ENCODE assay signal across 27 mouse cellular contexts in genomic region chr9:69754291-69754690, GRCm38 (mm10). TPM values are rescaled to one million over a fixed set of nuclear protein-coding genes. Genes with fewer than 3 reads are reported as not detected.
DNase-seq lines count a peak whose midpoint lies in the region; ATAC-seq lines count a peak whose summit lies in the region.
"Had no signal": no experiment of that assay in that cellular context is flagged by ENCODE, and none has a peak within 500 bp of the region (broad histone marks: within the 10 kb centered on the region; RNA-seq: fewer than 3 reads in every experiment).

No protein-coding gene starts in this region.

- peak overlapping the region; percentile 40; the same call in 1 of the 2 replicates for H3K27ac ChIP-seq in forebrain, embryonic 10.5 days
- no peak overlapping the region for H3K27ac ChIP-seq in forebrain, embryonic 13.5 days
- no peak overlapping the region for H3K27ac ChIP-seq in neural tube, embryonic 15.5 days (replicated peaks)
- H3K27ac ChIP-seq in midbrain, embryonic 15.5 days, result no peak overlapping the region
- H3K27ac ChIP-seq in heart, embryonic 10.5 days, result no peak overlapping the region
- H3K27ac ChIP-seq: embryonic facial prominence, embryonic 13.5 days; heart, embryonic 13.5 days; stomach, embryonic 15.5 days had no signal

- WGBS in forebrain, embryonic 10.5 days, result 3% methylated on average over 7 of the region's 7 CpGs
- WGBS in forebrain, embryonic 13.5 days, result 2% methylated on average over 7 of the region's 7 CpGs
- 8% methylated on average over 7 of the region's 7 CpGs for WGBS in neural tube, embryonic 15.5 days
- 6% methylated on average over 7 of the region's 7 CpGs for WGBS in midbrain, embryonic 15.5 days
- WGBS in heart, embryonic 10.5 days, result 5% methylated on average over 7 of the region's 7 CpGs

- peaks cover 54% of the 10 kb centered on the region for H3K4me1 ChIP-seq in forebrain, embryonic 10.5 days
- H3K4me1 ChIP-seq in forebrain, embryonic 13.5 days, result peaks cover 12% of the 10 kb centered on the region; the same call in 1 of the 2 replicates
- H3K4me1 ChIP-seq in neural tube, embryonic 15.5 days, result peaks cover 3% of the 10 kb centered on the region
- peaks cover 13% of the 10 kb centered on the region for H3K4me1 ChIP-seq in midbrain, embryonic 15.5 days
- H3K4me1 ChIP-seq in heart, embryonic 10.5 days, result peaks cover 4% of the 10 kb centered on the region

- H3K4me3 ChIP-seq in forebrain, embryonic 10.5 days, result no peak overlapping the region
- H3K4me3 ChIP-seq in forebrain, embryonic 13.5 days, result no peak overlapping the region
- H3K4me3 ChIP-seq in neural tube, embryonic 15.5 days (replicated peaks), result no peak overlapping the region
- H3K4me3 ChIP-seq in midbrain, embryonic 15.5 days, result no peak overlapping the region
- H3K4me3 ChIP-seq in heart, embryonic 10.5 days, result no peak overlapping the region
- H3K4me3 ChIP-seq: embryonic facial prominence, embryonic 13.5 days; heart, embryonic 13.5 days; stomach, embryonic 15.5 days had no signal

- ATAC-seq in forebrain, embryonic 13.5 days, result no peak
- no peak for ATAC-seq in neural tube, embryonic 15.5 days (ENCODE audit: low FRiP score)
- ATAC-seq in midbrain, embryonic 15.5 days (replicated peaks), result no peak
- ATAC-seq: activated CD4-positive, CD25-positive, alpha-beta regulatory T cell, adult 4 months; CD4-positive, CD25-positive, alpha-beta regulatory T cell, adult 4 months; liver, postnatal 0 days had no signal

- no peaks in the 10 kb centered on the region for H3K9me3 ChIP-seq in forebrain, embryonic 10.5 days
- no peaks in the 10 kb centered on the region for H3K9me3 ChIP-seq in forebrain, embryonic 13.5 days (replicated peaks)
- no peaks in the 10 kb centered on the region for H3K9me3 ChIP-seq in neural tube, embryonic 15.5 days (replicated peaks)
- H3K9me3 ChIP-seq in midbrain, embryonic 15.5 days, result no peaks in the 10 kb centered on the region
- no peaks in the 10 kb centered on the region for H3K9me3 ChIP-seq in heart, embryonic 10.5 days
- H3K9me3 ChIP-seq: embryonic facial prominence, embryonic 13.5 days; G1E; heart, embryonic 13.5 days; stomach, embryonic 15.5 days had no signal

- H3K4me2 ChIP-seq in forebrain, embryonic 13.5 days, result no peak overlapping the region
- H3K4me2 ChIP-seq in neural tube, embryonic 15.5 days, result no peak overlapping the region
- 0 out of 2 replicates have a peak overlapping the region, but pooled peaks have one; percentile 2 for H3K4me2 ChIP-seq in midbrain, embryonic 15.5 days
- H3K4me2 ChIP-seq: embryonic facial prominence, embryonic 13.5 days; heart, embryonic 13.5 days; stomach, embryonic 15.5 days had no signal

- H3K27me3 ChIP-seq in forebrain, embryonic 10.5 days (ENCODE audit: poor library complexity, severe bottlenecking), result peaks cover 94% of the 10 kb centered on the region
- H3K27me3 ChIP-seq in forebrain, embryonic 13.5 days, result peaks cover 93% of the 10 kb centered on the region
- H3K27me3 ChIP-seq in neural tube, embryonic 15.5 days (replicated peaks), result peaks cover 48% of the 10 kb centered on the region
- H3K27me3 ChIP-seq in midbrain, embryonic 15.5 days (replicated peaks), result peaks cover 31% of the 10 kb centered on the region
- peaks cover 58% of the 10 kb centered on the region for H3K27me3 ChIP-seq in heart, embryonic 10.5 days (ENCODE audit: insufficient read depth, poor library complexity, severe bottlenecking)

- DNase-seq in forebrain, embryonic 10.5 days (ENCODE audit: extremely low spot score, low spot score), result peak; percentile 17
- peak; percentile 14 for DNase-seq in neural tube, embryonic 10.5 days (ENCODE audit: extremely low spot score, low spot score)
- DNase-seq in heart, embryonic 10.5 days (ENCODE audit: low spot score), result no peak
- DNase-seq in thymus, postnatal 36 days, result no peak
- DNase-seq: adrenal gland, postnatal 10 days; cerebellum, adult 11 months; gastrocnemius, postnatal 10 days; heart, adult 11 months; heart, postnatal 36 days; kidney, adult 8-10 months; kidney, postnatal 25 days; left cerebral cortex, postnatal 4 days; liver, postnatal 0 days; lung, postnatal 10 days; thymus, adult 18-20 months had no signal

- no peak overlapping the region for H3K9ac ChIP-seq in forebrain, embryonic 13.5 days
- H3K9ac ChIP-seq in neural tube, embryonic 15.5 days (replicated peaks), result no peak overlapping the region
- no peak overlapping the region for H3K9ac ChIP-seq in midbrain, embryonic 15.5 days
- H3K9ac ChIP-seq: embryonic facial prominence, embryonic 13.5 days; heart, embryonic 13.5 days; liver, postnatal 0 days; stomach, embryonic 15.5 days had no signal

- no peaks in the 10 kb centered on the region for H3K36me3 ChIP-seq in forebrain, embryonic 10.5 days (replicated peaks)
- no peaks in the 10 kb centered on the region for H3K36me3 ChIP-seq in forebrain, embryonic 13.5 days (ENCODE audit: poor library complexity, severe bottlenecking)
- no peaks in the 10 kb centered on the region for H3K36me3 ChIP-seq in neural tube, embryonic 15.5 days
- H3K36me3 ChIP-seq in midbrain, embryonic 15.5 days (replicated peaks), result no peaks in the 10 kb centered on the region
- no peaks in the 10 kb centered on the region for H3K36me3 ChIP-seq in heart, embryonic 10.5 days
- H3K36me3 ChIP-seq: embryonic facial prominence, embryonic 13.5 days; G1E; heart, embryonic 13.5 days; stomach, embryonic 15.5 days had no signal

RNA-seq across cellular contexts. Expression of gene Foxb1, which starts 6.4 kb away (rescaled TPM):
- 2.4 and 3.4 TPM in 2 replicates for polyA plus RNA-seq in forebrain, embryonic 10.5 days (2016; fragmentation: Nextera tagmentation; extraction: Ambion mirVana)
- polyA plus RNA-seq in forebrain, embryonic 13.5 days (2015; fragmentation: Nextera tagmentation; extraction: Ambion mirVana), result 1.6 and 3.2 TPM in 2 replicates
- 4.7 and 7.4 TPM in 2 replicates for polyA plus RNA-seq in neural tube, embryonic 15.5 days (2015; fragmentation: Nextera tagmentation; extraction: Ambion mirVana)
- polyA plus RNA-seq in midbrain, embryonic 15.5 days (2015; fragmentation: Nextera tagmentation; extraction: Ambion mirVana), result 15.1 and 20.7 TPM in 2 replicates
- not detected in 2 replicates for polyA plus RNA-seq in heart, embryonic 10.5 days (2016; fragmentation: Nextera tagmentation; extraction: Ambion mirVana)
- polyA plus RNA-seq: activated CD4-positive, CD25-positive, alpha-beta regulatory T cell, adult 4 months; CD4-positive, CD25-positive, alpha-beta regulatory T cell, adult 4 months; frontal cortex, adult 2 months; G1E; heart, embryonic 13.5 days; intestine, embryonic 14.5 days; liver, adult 2 months; liver, postnatal 0 days had no signal

Comparison
In these comparisons a context has a peak if more than half of its experiments do, and no peak if none do; other contexts are left out.
1. DNase-seq: peak in forebrain, embryonic 10.5 days (single experiment) and neural tube, embryonic 10.5 days (single experiment); none in heart, embryonic 10.5 days (single experiment) and thymus, postnatal 36 days (0 of 2).